In genomic region chr1:174048893-174049292, GRCm38 (mm10) we compare ENCODE assay signal across 23 mouse cellular contexts. TPM values are rescaled to one million over a fixed set of nuclear protein-coding genes. Genes with fewer than 3 reads are reported as not detected.
"Had no signal": no experiment of that assay in that cellular context is flagged by ENCODE, and none has a peak within 500 bp of the region (broad histone marks: within the 10 kb centered on the region; RNA-seq: fewer than 3 reads in every experiment).

TSS of gene Olfr432 (plus strand) at chr1:174049205.

- H3K9ac ChIP-seq: lung, embryonic 14.5 days; midbrain, embryonic 13.5 days; midbrain, embryonic 15.5 days; neural tube, embryonic 12.5 days; stomach, embryonic 15.5 days had no signal

- H3K27me3 ChIP-seq: megakaryocyte, embryonic 14.5 days; midbrain, embryonic 13.5 days; midbrain, embryonic 15.5 days; neural tube, embryonic 12.5 days; stomach, embryonic 15.5 days had no signal

- H3K4me1 ChIP-seq: megakaryocyte, embryonic 14.5 days; midbrain, embryonic 13.5 days; midbrain, embryonic 15.5 days; neural tube, embryonic 12.5 days; stomach, embryonic 15.5 days had no signal

- H3K27ac ChIP-seq: midbrain, embryonic 13.5 days; midbrain, embryonic 15.5 days; neural tube, embryonic 12.5 days; stomach, embryonic 15.5 days; stomach, postnatal 0 days had no signal

- H3K4me3 ChIP-seq: megakaryocyte, embryonic 14.5 days; midbrain, embryonic 13.5 days; midbrain, embryonic 15.5 days; neural tube, embryonic 12.5 days; stomach, embryonic 15.5 days had no signal

- H3K36me3 ChIP-seq: midbrain, embryonic 13.5 days; midbrain, embryonic 15.5 days; neural tube, embryonic 12.5 days; stomach, embryonic 15.5 days had no signal

- DNase-seq: lung, adult 18-20 months; lung, embryonic 14.5 days; lung, postnatal 10 days; lung, postnatal 4 days; right cerebral cortex, postnatal 14 days; spleen, adult 18-20 months; thymus, adult 2 months; thymus, postnatal 25 days; thymus, postnatal 4 days had no signal

RNA-seq across cellular contexts. Expression of gene Olfr432, which starts in this region (rescaled TPM):
- total RNA-seq: midbrain, postnatal 0 days; neutrophil, adult 5-6 weeks had no signal
- polyA plus RNA-seq: liver, embryonic 16.5 days; lung, embryonic 14.5 days; lung, embryonic 16.5 days; midbrain, embryonic 11.5 days; midbrain, embryonic 13.5 days; midbrain, embryonic 15.5 days; midbrain, postnatal 0 days; neural tube, embryonic 12.5 days; neural tube, embryonic 14.5 days; stomach, embryonic 15.5 days; stomach, postnatal 0 days; testis, adult 2 months; urinary bladder, adult 2 months had no signal
